Mouse (Mus musculus) embryonic fibroblast, embryonic 13.5 days (primary cell): Measurements from ENCODE around the gene Tmem136.

Experiments used
- CTCF ChIP-seq: IDR thresholded peaks from 2 replicates; pipeline ENCODE4 v1.5.1; 2011; ENCODE audit warnings: mild to moderate bottlenecking, control low read depth, low read length, moderate library complexity, borderline replicate concordance; ENCODE audit not compliant: insufficient read depth
- POLR2A ChIP-seq: IDR thresholded peaks from 2 replicates; pipeline ENCODE4 v1.6.1; 2011; ENCODE audit warnings: low read depth, mild to moderate bottlenecking, control low read depth, low read length, moderate library complexity

GRCm38 (mm10) chr9:43071176-43071575 is 45.2 kb downstream of the Tmem136 start:
- TF ChIP-seq POLR2A = no peak
- TF ChIP-seq CTCF = no peak
